Mouse (Mus musculus) liver, postnatal 0 days (tissue): ENCODE results near the gene BC030867. TPM values are rescaled to one million over a fixed set of nuclear protein-coding genes. Genes with fewer than 3 reads are reported as not detected.

Experiments
- ATAC-seq: fragments of 200-750 bp; cut with Nextera tagmentation; 2 replicates; pipeline ENCODE4 v1.8.0; 2017; ENCODE audit warnings: mild to moderate bottlenecking, moderate library complexity
- DNase-seq: peaks from one replicate; pipeline ENCODE4 v3.0.0-alpha.2; 2016
- H3K27ac ChIP-seq: fragments of 300-500 bp; sonication (generic); 2 replicates; pipeline ENCODE4 v1.5.1; 2014; ENCODE audit warnings: antibody characterized with exemption, moderate library complexity, mild to moderate bottlenecking, low read depth
- H3K27me3 ChIP-seq: fragments of 300-500 bp; sonication (generic); 2 replicates; pipeline ENCODE4 v1.6.1; 2014; ENCODE audit warnings: low read length, control low read depth, mixed read lengths; ENCODE audit not compliant: insufficient read depth
- H3K36me3 ChIP-seq: fragments of 300-500 bp; sonication (generic); replicated peaks from 2 replicates; pipeline ENCODE4 v1.6.1; 2014; ENCODE audit warnings: mild to moderate bottlenecking, control low read depth, low read length, moderate library complexity, mixed read lengths; ENCODE audit not compliant: insufficient read depth
- H3K4me1 ChIP-seq: fragments of 300-500 bp; sonication (generic); 2 replicates; pipeline ENCODE4 v1.6.1; 2014; ENCODE audit warnings: antibody characterized with exemption, mild to moderate bottlenecking, control low read depth; ENCODE audit not compliant: insufficient read depth
- H3K4me2 ChIP-seq: fragments of 300-500 bp; sonication (generic); 2 replicates; pipeline ENCODE4 v1.6.1; 2014; ENCODE audit warnings: low read depth, mild to moderate bottlenecking, low read length, moderate library complexity, mixed read lengths
- H3K4me3 ChIP-seq: fragments of 300-500 bp; sonication (generic); 2 replicates; pipeline ENCODE4 v1.5.1; 2014; ENCODE audit warnings: low read depth, low read length
- H3K9ac ChIP-seq: fragments of 300-500 bp; sonication (generic); replicated peaks from 2 replicates; pipeline ENCODE4 v1.6.1; 2014; ENCODE audit warnings: mild to moderate bottlenecking, moderate library complexity
- H3K9me3 ChIP-seq: fragments of 300-500 bp; sonication (generic); 2 replicates; pipeline ENCODE4 v1.6.1; 2016; ENCODE audit warnings: mild to moderate bottlenecking, control low read depth, low read length, mixed read lengths
- CTCF ChIP-seq: sonication (generic); IDR thresholded peaks from 2 replicates; pipeline ENCODE4 v1.5.1; 2016; ENCODE audit warnings: antibody characterized with exemption, low read depth
- EP300 ChIP-seq: IDR thresholded peaks from 2 replicates; pipeline ENCODE4 v1.6.1; 2016; ENCODE audit warnings: antibody characterized with exemption, low read depth, mild to moderate bottlenecking
- WGBS: fragments of 180-500 bp; shearing (Covaris S2); extraction: QIAGEN DNeasy Blood & Tissue Kit; methylation state at CpG from one replicate; pipeline ENCODE4 v1.1.7; 2014; ENCODE audit not compliant: insufficient replicate concordance; 5-methylcytosine and 5-hydroxymethylcytosine counted together
- polyA plus RNA-seq: library from polyadenylated mRNA; unstranded; fragments of >200 nt; fragmentation: Nextera tagmentation; extraction: Ambion mirVana; gene quantifications from 2 replicates; pipeline ENCODE4 v1.2.1, GENCODE M21; 2015

BC030867 gene
- polyA plus RNA-seq, 1 experiment from 2014 or later = 4.9 TPM

- Histone ChIP-seq H3K27me3 (no peaks in the 10 kb centered on the region), H3K4me1 (0 out of 2 replicates have a peak, but pooled peaks cover 3% of the 10 kb centered on the region), H3K36me3 (peaks cover 3% of the 10 kb centered on the region; the same call in 1 of the 2 replicates), H3K9ac (no peak overlapping the region), H3K27ac (no peak overlapping the region), H3K9me3 (no peaks in the 10 kb centered on the region), H3K4me2 (no peak overlapping the region), H3K4me3 (no peak overlapping the region)
- WGBS = 70% methylated on average over 9 of the region's 9 CpGs
- ATAC-seq (no peak), DNase-seq (peak; percentile 45)
- TF ChIP-seq CTCF = peak; percentile 43
- no peak for TF ChIP-seq EP300
Observed at GRCm38 (mm10) chr11:102257514-102257913, 8.8 kb downstream of the BC030867 start.

GRCm38 (mm10) chr11:102258095-102258494, 9.4 kb downstream of the BC030867 start:
- ATAC-seq (no peak), DNase-seq (no peak)
- Histone ChIP-seq H3K36me3 (peaks cover 6% of the 10 kb centered on the region; the same call in 1 of the 2 replicates), H3K4me1 (0 out of 2 replicates have a peak, but pooled peaks cover 3% of the 10 kb centered on the region), H3K9ac (no peak overlapping the region), H3K9me3 (no peaks in the 10 kb centered on the region), H3K4me3 (no peak overlapping the region), H3K27ac (no peak overlapping the region), H3K27me3 (no peaks in the 10 kb centered on the region), H3K4me2 (no peak overlapping the region)
- 84% methylated on average over 6 of the region's 6 CpGs for WGBS
- TF ChIP-seq EP300 = no peak
- TF ChIP-seq CTCF = no peak

GRCm38 (mm10) chr11:102258521-102258920, 9.8 kb downstream of the BC030867 start:
- 0 out of 2 replicates have a peak, but pooled peaks cover 3% of the 10 kb centered on the region for H3K4me1 ChIP-seq
- H3K36me3 ChIP-seq = peaks cover 6% of the 10 kb centered on the region; the same call in 1 of the 2 replicates
- no peak overlapping the region for H3K27ac ChIP-seq
- no peak overlapping the region for H3K4me3 ChIP-seq
- no peak overlapping the region for H3K4me2 ChIP-seq
- TF ChIP-seq EP300 (no peak), CTCF (peak; percentile 45)
- ATAC-seq (no peak), DNase-seq (no peak)
- no peaks in the 10 kb centered on the region for H3K9me3 ChIP-seq
- no peaks in the 10 kb centered on the region for H3K27me3 ChIP-seq
- 89% methylated on average over 3 of the region's 3 CpGs for WGBS
- no peak overlapping the region for H3K9ac ChIP-seq

GRCm38 (mm10) chr11:102263211-102263610, 14.5 kb downstream of the BC030867 start:
- no peak for ATAC-seq
- 91% methylated on average over 7 of the region's 7 CpGs for WGBS

GRCm38 (mm10) chr11:102265816-102266215, 17.1 kb downstream of the BC030867 start:
- Histone ChIP-seq H3K9ac (no peak overlapping the region), H3K4me3 (no peak overlapping the region), H3K27ac (no peak overlapping the region), H3K9me3 (no peaks in the 10 kb centered on the region), H3K27me3 (no peaks in the 10 kb centered on the region), H3K4me1 (0 out of 2 replicates have a peak, but pooled peaks cover 4% of the 10 kb centered on the region), H3K36me3 (peaks cover 3% of the 10 kb centered on the region; the same call in 1 of the 2 replicates), H3K4me2 (no peak overlapping the region)
- 73% methylated on average over 14 of the region's 14 CpGs for WGBS
- TF ChIP-seq EP300 (no peak), CTCF (no peak)
- no peak for ATAC-seq
- no peak for DNase-seq

More at GRCm38 (mm10) chr11:102263211-102263610, 14.5 kb downstream of the BC030867 start:
- Histone ChIP-seq H3K4me3 (no peak overlapping the region), H3K9ac (no peak overlapping the region), H3K27ac (no peak overlapping the region), H3K4me1 (0 out of 2 replicates have a peak, but pooled peaks cover 4% of the 10 kb centered on the region), H3K4me2 (no peak overlapping the region), H3K36me3 (peaks cover 3% of the 10 kb centered on the region; the same call in 1 of the 2 replicates), H3K27me3 (no peaks in the 10 kb centered on the region), H3K9me3 (no peaks in the 10 kb centered on the region)
- DNase-seq = no peak
- no peak for TF ChIP-seq CTCF
- no peak for TF ChIP-seq EP300

GRCm38 (mm10) chr11:102266631-102267355, 18.1 kb downstream of the BC030867 start:
- Histone ChIP-seq H3K4me2 (peak overlapping the region; percentile 11; the same call in 1 of the 2 replicates), H3K27me3 (no peaks in the 10 kb centered on the region), H3K27ac (no peak overlapping the region), H3K9me3 (no peaks in the 10 kb centered on the region), H3K4me1 (0 out of 2 replicates have a peak, but pooled peaks cover 4% of the 10 kb centered on the region), H3K36me3 (peaks cover 3% of the 10 kb centered on the region; the same call in 1 of the 2 replicates), H3K9ac (no peak overlapping the region), H3K4me3 (no peak overlapping the region)
- ATAC-seq (no peak), DNase-seq (no peak)
- 85% methylated on average over 8 of the region's 8 CpGs for WGBS
- no peak for TF ChIP-seq CTCF
- no peak for TF ChIP-seq EP300
